Mouse (Mus musculus): ENCODE measurements at regions not wholly inside any gene's neighbourhood (a gene's known extent, or its start where the extent isn't known, plus 50 kb on each side); places are given as distances from the start of the nearest gene placed in this dataset.

DNA sequence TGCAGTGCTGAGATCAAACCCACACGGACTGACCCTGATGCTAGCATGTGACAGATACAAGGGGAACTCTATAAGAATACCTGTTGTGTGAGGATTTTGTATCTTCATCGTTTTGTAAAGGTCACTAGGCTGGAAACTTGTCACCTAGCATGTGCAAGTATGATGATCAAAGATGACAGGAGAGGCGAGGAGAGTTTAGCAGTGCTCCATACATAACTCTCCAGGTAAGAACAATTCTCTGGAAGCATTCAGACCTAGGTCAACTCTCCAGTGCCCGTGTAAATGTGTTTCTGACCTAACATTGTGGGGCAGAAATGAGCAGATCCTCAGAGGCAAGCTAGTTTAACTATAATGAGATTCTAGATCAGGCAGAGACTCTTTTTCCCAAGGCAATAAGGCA lies 425.6 kb downstream of the Adgrl2 start:
- TF ChIP-seq CTCF (IDR thresholded peaks at IDR 0.05; ENCODE audit: low read depth) (no peak), EP300 (IDR thresholded peaks at IDR 0.05; ENCODE audit: low read depth) (no peak)

Measured in heart, postnatal 0 days (tissue).